Mouse (Mus musculus): ENCODE results near the gene Abat. TPM values are rescaled to one million over a fixed set of nuclear protein-coding genes. Genes with fewer than 3 reads are reported as not detected.

Gene Abat
- total and polyA plus RNA-seq, 2 experiments = 150 to 168 TPM

DNA sequence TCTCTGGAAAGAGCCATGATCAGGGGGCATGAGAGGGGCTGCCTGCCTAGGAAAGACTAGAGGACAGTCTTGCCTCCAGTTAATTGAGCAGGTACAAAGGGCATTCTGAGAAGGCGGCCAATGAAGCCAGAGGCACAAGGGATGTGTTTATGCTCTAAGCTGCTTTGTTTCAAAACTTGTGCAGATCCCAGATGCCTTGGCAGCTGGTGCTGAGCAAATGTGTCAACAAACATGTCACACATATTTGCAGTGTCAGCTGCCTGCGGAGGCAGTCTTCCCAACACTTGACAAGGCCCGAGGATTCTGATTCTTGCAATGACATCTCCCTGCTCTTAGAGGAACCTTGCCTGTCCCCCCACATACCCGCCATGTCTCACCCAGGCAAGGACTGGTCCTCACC, 82.2 kb downstream of the Abat start:
- 44% methylated on average over 4 of the region's 4 CpGs for WGBS

DNA sequence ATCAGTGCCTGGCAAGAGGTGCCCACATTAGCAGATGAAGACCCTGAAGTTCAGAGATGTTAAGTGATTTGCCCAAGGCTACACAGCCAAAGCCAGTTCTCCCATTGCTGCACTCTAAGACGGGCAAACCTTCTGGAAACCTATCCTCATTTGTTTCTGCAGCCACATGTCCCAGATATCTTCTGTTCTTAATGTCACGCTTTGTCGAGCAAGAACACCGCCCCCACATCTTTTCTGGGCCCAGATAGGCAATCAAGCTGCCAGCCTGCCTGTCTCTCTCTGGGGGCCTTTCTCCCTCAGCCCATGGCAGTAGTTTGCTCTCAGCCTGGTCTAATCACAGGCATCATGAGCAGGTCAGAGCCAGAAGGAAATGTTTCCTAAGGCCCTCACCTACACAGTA, 83.1 kb downstream of the Abat start:
- H3K9ac ChIP-seq (ENCODE audit: low read depth, low read length) = no peak overlapping the region
- no peaks in the 10 kb centered on the region for H3K79me2 ChIP-seq (ENCODE audit: control insufficient read depth, insufficient read depth, low read length)
- no peak for DNase-seq (ENCODE audit: extremely low read depth, low read depth, low spot score)
- peaks cover 20% of the 10 kb centered on the region for H3K4me1 ChIP-seq (ENCODE audit: control insufficient read depth, insufficient read depth, low read length)
- WGBS = 82% methylated on average over 4 of the region's 4 CpGs
- no peak for TF ChIP-seq CTCF (IDR thresholded peaks at IDR 0.05; ENCODE audit: low read depth, low read length)
- TF ChIP-seq POLR2A (IDR thresholded peaks at IDR 0.05; ENCODE audit: extremely low read depth, insufficient read depth, low read length) = no peak
- no peak overlapping the region for H3K4me3 ChIP-seq (ENCODE audit: insufficient read depth, low read depth, low read length)
- peak overlapping the region; percentile 64; the same call in 1 of the 2 replicates for H3K27ac ChIP-seq (replicated peaks; ENCODE audit: insufficient read depth, low read depth, low read length)
- H3K36me3 ChIP-seq (ENCODE audit: control insufficient read depth, insufficient read depth, low read length) = peaks cover 3% of the 10 kb centered on the region
- H3K27me3 ChIP-seq (ENCODE audit: control insufficient read depth, insufficient read depth, low read length) = no peaks in the 10 kb centered on the region

More for the DNA sequence above, 82.2 kb downstream of the Abat start:
- DNase-seq (ENCODE audit: extremely low read depth, low read depth, low spot score) = peak; percentile 91
- no peak for TF ChIP-seq POLR2A (IDR thresholded peaks at IDR 0.05; ENCODE audit: extremely low read depth, insufficient read depth, low read length)
- TF ChIP-seq CTCF (IDR thresholded peaks at IDR 0.05; ENCODE audit: low read depth, low read length) = no peak
- Histone ChIP-seq H3K4me1 (ENCODE audit: control insufficient read depth, insufficient read depth, low read length) (peaks cover 20% of the 10 kb centered on the region), H3K9ac (ENCODE audit: low read depth, low read length) (no peak overlapping the region), H3K27ac (replicated peaks; ENCODE audit: insufficient read depth, low read depth, low read length) (peak overlapping the region; percentile 64), H3K79me2 (ENCODE audit: control insufficient read depth, insufficient read depth, low read length) (no peaks in the 10 kb centered on the region), H3K27me3 (ENCODE audit: control insufficient read depth, insufficient read depth, low read length) (no peaks in the 10 kb centered on the region), H3K36me3 (ENCODE audit: control insufficient read depth, insufficient read depth, low read length) (peaks cover 3% of the 10 kb centered on the region), H3K4me3 (ENCODE audit: insufficient read depth, low read depth, low read length) (no peak overlapping the region)

DNA sequence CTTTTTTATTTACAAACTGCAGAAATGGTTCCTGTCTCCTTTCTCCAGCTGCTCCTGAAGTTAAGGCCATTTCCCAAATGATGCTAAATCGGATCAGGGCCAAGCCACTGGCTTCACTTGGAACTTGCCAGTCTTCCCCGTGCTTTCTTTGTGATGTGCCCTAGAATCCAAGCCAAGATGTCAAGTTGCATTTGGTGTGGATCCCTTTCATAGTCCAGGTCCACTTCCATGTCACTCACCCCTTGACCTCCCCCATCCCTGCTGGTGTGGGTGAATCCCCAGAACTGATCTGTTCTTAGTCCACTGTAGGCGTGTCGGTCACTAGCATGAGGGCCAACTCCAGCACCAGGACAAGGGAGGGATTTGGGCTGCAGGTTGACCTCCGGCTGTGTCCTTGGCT, 84.3 kb downstream of the Abat start:
- H3K79me2 ChIP-seq (ENCODE audit: control insufficient read depth, insufficient read depth, low read length) = no peaks in the 10 kb centered on the region
- H3K27ac ChIP-seq (replicated peaks; ENCODE audit: insufficient read depth, low read depth, low read length) = no peak overlapping the region
- DNase-seq (ENCODE audit: extremely low read depth, low read depth, low spot score) = peak; percentile 99
- peaks cover 20% of the 10 kb centered on the region for H3K4me1 ChIP-seq (ENCODE audit: control insufficient read depth, insufficient read depth, low read length)
- no peak overlapping the region for H3K4me3 ChIP-seq (ENCODE audit: insufficient read depth, low read depth, low read length)
- peaks cover 5% of the 10 kb centered on the region for H3K36me3 ChIP-seq (ENCODE audit: control insufficient read depth, insufficient read depth, low read length)
- 23% methylated on average over 5 of the region's 5 CpGs for WGBS
- no peak overlapping the region for H3K9ac ChIP-seq (ENCODE audit: low read depth, low read length)
- TF ChIP-seq CTCF (IDR thresholded peaks at IDR 0.05; ENCODE audit: low read depth, low read length) (no peak), POLR2A (IDR thresholded peaks at IDR 0.05; ENCODE audit: extremely low read depth, insufficient read depth, low read length) (no peak)
- no peaks in the 10 kb centered on the region for H3K27me3 ChIP-seq (ENCODE audit: control insufficient read depth, insufficient read depth, low read length)

DNA sequence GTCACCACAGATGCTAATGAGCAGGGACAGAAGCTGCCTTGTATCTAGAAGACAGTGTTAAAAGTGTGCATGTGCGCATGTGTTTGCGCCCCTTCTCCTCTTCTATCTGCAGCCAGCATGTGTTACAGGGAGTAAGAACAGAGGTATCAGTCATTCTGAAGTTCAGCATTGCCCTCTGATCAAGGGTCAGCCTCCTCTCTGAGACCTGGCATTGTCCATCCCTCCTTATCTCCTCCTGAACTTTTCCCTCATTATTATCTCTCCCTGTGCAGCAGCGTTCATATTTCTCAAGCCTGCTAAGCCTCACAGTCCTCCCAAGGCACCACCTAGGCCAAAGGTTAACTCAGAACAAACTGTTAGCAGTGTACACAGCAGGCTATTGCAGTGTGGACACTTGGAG, 90.6 kb downstream of the Abat start:
- no peak overlapping the region for H3K9ac ChIP-seq (ENCODE audit: low read depth, low read length)
- H3K27me3 ChIP-seq (ENCODE audit: control insufficient read depth, insufficient read depth, low read length) = no peaks in the 10 kb centered on the region
- peaks cover 14% of the 10 kb centered on the region for H3K36me3 ChIP-seq (ENCODE audit: control insufficient read depth, insufficient read depth, low read length)
- H3K4me1 ChIP-seq (ENCODE audit: control insufficient read depth, insufficient read depth, low read length) = peaks cover 7% of the 10 kb centered on the region
- DNase-seq (ENCODE audit: extremely low read depth, low read depth, low spot score) = peak; percentile 99
- H3K4me3 ChIP-seq (ENCODE audit: insufficient read depth, low read depth, low read length) = no peak overlapping the region
- TF ChIP-seq POLR2A (IDR thresholded peaks at IDR 0.05; ENCODE audit: extremely low read depth, insufficient read depth, low read length) = no peak
- no peak for TF ChIP-seq CTCF (IDR thresholded peaks at IDR 0.05; ENCODE audit: low read depth, low read length)
- peak overlapping the region; percentile 84 for H3K27ac ChIP-seq (replicated peaks; ENCODE audit: insufficient read depth, low read depth, low read length)
- 20% methylated on average over 3 of the region's 3 CpGs for WGBS
- no peaks in the 10 kb centered on the region for H3K79me2 ChIP-seq (ENCODE audit: control insufficient read depth, insufficient read depth, low read length)

DNA sequence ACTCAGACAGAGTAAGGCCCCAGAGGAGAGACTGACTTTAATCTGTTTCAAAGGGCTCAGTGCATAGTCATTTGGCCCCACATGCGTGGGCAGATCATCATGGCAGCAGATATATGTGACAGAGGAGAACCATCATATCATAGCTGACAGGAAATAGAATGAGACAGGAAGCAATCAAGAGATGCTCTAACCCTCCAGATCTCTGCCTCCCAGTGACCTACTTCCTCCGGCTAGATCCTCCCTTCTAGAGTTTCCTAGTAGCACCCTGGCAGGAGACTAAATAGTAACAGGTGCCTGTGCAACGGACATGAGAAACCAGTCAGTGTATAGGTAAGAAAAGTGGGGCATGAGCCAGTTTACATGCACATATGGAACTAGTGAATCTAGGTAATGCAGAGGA, 97.2 kb downstream of the Abat start:
- Histone ChIP-seq H3K79me2 (ENCODE audit: control insufficient read depth, insufficient read depth, low read length) (no peaks in the 10 kb centered on the region), H3K36me3 (ENCODE audit: control insufficient read depth, insufficient read depth, low read length) (peaks cover 36% of the 10 kb centered on the region), H3K4me1 (ENCODE audit: control insufficient read depth, insufficient read depth, low read length) (no peaks in the 10 kb centered on the region), H3K27me3 (ENCODE audit: control insufficient read depth, insufficient read depth, low read length) (no peaks in the 10 kb centered on the region), H3K9ac (ENCODE audit: low read depth, low read length) (no peak overlapping the region), H3K27ac (replicated peaks; ENCODE audit: insufficient read depth, low read depth, low read length) (no peak overlapping the region), H3K4me3 (ENCODE audit: insufficient read depth, low read depth, low read length) (no peak overlapping the region)
- 81% methylated on average over 3 of the region's 3 CpGs for WGBS
- DNase-seq (ENCODE audit: extremely low read depth, low read depth, low spot score) = no peak
- TF ChIP-seq CTCF (IDR thresholded peaks at IDR 0.05; ENCODE audit: low read depth, low read length) = no peak
- no peak for TF ChIP-seq POLR2A (IDR thresholded peaks at IDR 0.05; ENCODE audit: extremely low read depth, insufficient read depth, low read length)

DNA sequence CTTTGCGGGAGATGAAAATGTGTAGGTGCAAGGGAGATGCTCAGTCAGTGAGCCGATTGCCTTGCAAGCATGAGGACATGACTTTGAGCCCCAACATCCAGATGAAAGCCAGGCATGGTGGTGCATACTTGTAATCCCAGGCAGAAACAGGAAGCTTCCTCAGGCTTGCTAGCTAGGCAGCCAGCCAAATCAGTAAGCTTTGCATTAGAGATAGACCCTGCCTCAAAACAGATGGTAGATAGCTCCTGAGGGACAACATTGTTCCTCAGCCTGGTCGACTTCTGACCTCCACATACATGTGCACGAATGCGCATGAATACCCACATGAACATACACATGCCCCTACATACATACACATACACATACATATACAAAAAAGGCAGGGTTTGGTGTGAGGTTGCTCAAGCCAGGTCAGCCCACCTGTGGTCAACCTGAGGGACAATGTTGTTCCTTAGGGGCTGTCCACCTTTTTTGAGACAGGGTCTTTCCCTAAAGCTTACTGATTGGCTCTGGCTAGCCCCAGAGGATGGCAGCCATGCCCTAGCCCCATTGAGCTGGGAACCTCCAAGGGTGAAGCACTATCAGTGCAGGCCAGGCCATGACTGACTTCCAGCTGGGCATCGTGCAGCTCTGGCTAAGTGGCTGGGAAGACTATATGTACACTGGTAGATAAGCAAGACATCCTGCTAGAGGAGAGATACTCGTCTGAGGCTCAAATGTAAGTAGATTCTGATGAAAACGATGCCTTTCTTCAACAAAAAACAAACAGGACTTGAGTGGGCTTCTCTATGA, 99.2 kb downstream of the Abat start:
- TF ChIP-seq POLR2A (IDR thresholded peaks at IDR 0.05; ENCODE audit: extremely low read depth, insufficient read depth, low read length) = no peak
- no peak for TF ChIP-seq CTCF (IDR thresholded peaks at IDR 0.05; ENCODE audit: low read depth, low read length)
- Histone ChIP-seq H3K4me1 (ENCODE audit: control insufficient read depth, insufficient read depth, low read length) (no peaks in the 10 kb centered on the region), H3K27me3 (ENCODE audit: control insufficient read depth, insufficient read depth, low read length) (no peaks in the 10 kb centered on the region), H3K36me3 (ENCODE audit: control insufficient read depth, insufficient read depth, low read length) (peaks cover 40% of the 10 kb centered on the region), H3K4me3 (ENCODE audit: insufficient read depth, low read depth, low read length) (no peak overlapping the region), H3K9ac (ENCODE audit: low read depth, low read length) (no peak overlapping the region), H3K27ac (replicated peaks; ENCODE audit: insufficient read depth, low read depth, low read length) (no peak overlapping the region), H3K79me2 (ENCODE audit: control insufficient read depth, insufficient read depth, low read length) (no peaks in the 10 kb centered on the region)
- no peak for DNase-seq (ENCODE audit: extremely low read depth, low read depth, low spot score)
- 88% methylated on average over 8 of the region's 8 CpGs for WGBS

Data from liver, adult 2 months (tissue).